Mouse (Mus musculus) right cerebral cortex, postnatal 4 days (tissue): ENCODE data around the gene Gm20388.

Source experiments
- DNase-seq: peaks from one replicate; pipeline ENCODE4 v3.0.0-alpha.2; 2022

Gene Gm20388

DNA sequence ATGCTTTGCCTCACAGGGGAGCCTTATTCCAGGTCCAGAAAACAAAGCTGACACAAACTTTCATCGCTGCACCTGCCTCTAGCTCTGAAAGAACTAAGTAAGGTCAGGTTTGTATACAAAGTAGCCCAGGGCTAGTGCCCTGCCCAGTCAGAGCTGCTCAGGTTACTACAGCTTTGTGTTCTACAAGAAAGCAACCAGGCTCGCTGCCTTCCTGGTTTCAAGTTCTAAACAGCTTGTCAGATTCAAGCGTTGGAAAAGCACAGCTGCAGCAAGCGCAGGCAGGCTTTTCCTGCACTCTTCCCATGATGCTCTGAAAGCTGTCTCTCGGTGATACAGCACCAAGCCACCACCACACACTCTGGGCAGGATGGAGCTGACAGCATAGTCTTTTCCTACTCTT is 4286.2 kb downstream of the Gm20388 start:
- no peak for DNase-seq

DNA sequence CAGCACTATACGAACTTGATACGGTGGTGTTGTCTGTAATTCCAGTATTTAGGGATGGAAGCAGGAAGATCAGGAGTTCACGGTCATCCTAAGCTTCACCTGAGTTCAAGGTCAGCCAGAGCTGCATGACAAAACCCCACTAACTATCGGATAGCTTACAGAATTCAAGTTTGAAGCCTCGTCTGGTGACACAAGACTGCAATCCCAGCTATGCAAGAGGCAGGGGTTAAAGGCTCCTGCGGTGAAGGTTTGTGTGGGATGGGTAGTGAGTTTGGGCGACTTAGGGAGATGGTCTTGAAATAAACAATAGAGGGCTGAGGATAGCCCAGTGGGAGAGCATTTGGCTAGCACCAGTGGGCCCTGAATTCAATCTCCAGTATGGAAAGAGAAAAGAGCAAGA is 4287.6 kb downstream of the Gm20388 start:
- no peak for DNase-seq

DNA sequence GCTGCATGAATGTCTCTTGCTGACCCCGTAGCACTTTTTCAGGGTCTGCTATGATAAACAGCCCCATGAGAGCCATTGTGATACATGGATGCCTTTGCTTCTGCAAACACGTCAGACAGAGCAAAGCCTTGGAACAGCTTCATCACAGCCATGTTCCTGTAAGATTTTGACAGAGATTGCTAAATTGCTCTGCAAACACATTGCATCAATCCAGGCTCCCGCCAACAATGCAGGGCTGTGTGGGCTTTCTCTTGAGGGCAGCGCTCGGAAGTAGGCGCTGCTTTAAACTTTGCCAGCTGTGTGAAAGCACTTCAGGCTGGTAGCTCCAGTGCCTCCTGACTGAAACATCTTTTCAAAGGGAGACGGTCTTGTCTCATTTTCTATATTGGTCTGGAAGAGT is 4289.8 kb downstream of the Gm20388 start:
- DNase-seq = no peak

DNA sequence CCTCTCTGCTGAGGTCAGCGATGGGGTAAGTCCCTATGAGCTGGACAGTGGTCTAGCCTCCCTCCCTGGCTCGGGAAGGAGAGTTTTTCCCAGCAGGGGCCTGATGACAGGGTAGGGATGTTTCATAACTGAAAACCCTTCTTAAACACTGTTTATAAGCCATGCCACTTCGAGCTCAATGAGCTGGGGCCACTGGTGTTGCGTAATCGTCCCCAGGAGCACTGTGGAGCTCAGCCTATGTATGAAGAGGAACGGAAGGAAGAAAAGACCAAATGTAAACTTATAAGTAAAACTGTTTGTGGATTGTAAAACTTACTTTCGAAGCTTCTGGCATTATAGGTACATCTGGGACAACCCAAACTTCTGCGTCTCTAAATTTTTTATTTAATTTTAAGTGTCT is 4291.1 kb downstream of the Gm20388 start:
- no peak for DNase-seq

DNA sequence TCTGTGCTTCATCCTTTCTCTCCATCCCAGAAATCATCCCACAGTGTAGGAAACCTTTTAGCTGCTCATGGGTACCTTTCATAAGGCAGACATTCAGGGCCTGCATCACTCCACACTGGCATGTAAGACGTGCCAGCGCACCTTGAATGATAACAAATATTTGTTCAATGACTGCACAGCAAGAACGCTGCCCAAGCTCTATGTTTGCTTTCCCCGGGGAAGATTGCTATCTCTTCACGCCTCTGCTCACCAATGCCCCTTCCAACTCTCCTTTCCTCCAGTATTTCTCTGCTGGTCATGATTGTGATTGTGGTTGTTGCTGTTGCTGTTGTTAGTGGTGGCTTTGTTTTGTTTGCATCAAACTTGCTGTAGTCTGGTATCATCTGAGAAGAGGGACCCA is 4292.3 kb downstream of the Gm20388 start:
- no peak for DNase-seq

DNA sequence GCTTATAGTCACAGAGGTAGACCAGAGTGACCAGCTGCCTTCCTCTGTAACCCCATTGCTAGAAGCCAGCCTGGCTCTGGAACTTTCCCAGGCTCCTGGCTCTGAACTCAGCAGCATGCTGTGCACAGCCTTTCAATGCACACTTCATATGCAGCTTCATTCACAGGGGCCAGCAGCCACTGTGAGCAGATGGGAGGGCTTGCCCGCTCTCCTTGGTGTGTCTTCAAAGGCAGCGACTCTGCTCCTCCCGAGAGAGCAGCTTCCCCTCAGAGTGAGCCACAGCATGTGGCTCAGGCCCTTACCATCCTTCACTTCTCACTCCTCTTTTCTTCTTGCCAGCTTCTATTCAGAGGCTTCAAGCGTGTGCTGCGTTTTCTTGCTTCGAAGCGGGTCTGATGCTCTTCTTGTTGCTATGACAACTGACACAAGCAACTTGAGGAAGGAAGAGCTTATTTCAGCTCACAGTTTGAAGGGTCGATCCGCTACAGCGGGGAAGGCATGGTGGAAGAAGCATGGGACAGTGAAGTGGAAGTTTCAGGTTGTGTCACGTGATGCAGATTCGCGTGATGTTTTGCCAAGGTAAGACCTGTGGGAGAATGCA is 4293.5 kb downstream of the Gm20388 start:
- no peak for DNase-seq

DNA sequence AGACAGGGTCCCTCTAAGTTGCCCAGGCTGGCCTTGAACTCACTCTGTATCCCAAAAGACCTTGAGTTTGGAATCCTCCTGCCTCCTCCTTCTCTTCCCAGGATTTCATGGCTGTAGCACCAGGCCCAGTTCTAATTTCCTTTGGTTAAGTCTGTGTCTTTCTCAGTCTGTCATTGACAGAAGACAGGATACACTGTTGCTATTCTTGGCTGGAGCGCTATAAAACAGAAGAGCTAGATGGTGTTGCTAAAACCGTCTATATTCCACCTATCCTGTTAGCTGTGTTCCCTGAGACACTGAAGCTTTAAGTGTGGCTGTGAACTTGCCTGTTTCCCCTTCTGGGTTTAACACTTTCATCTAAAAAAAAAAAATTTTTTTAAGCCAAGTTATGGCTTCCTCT is 4301.5 kb downstream of the Gm20388 start:
- DNase-seq = no peak

DNA sequence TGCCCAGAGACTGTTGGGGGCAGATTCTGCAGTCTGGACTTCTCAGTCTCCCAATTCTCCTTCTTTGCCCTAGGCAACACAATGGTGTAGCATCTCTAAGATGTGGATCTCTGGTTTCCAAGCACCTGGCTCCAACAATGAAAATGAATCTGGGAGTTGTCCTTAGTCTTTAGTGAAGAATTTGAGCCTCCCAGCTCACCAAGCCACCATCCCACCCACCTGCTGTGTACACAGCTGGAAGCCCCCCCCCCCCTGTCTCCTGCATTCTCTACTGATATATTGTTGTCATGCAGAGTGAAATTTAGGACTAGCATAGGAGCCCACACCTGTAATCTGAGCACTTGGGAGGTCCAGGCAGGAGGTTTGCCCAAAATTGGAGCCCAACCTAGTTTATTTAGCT is 4306.3 kb downstream of the Gm20388 start:
- no peak for DNase-seq

DNA sequence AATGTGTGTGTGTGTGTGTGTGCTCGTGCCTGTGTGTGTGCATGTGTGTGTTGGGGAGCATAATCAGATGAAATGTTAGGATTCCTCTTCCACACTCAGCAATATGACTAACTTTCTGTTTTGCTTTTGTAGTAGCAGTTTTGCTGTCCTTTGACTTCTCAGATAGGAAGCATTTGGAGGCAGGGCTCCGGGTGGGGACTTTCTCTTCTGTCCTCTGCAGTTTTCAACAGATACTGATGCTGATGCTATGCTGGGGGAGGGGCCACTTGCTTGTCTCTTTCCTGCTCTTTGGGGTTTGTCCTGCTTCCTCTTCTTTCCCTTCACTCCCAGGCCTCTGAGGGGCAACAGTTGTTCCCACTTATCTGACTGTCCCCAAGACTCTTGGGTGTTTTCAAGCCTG is 4319.2 kb downstream of the Gm20388 start:
- no peak for DNase-seq

DNA sequence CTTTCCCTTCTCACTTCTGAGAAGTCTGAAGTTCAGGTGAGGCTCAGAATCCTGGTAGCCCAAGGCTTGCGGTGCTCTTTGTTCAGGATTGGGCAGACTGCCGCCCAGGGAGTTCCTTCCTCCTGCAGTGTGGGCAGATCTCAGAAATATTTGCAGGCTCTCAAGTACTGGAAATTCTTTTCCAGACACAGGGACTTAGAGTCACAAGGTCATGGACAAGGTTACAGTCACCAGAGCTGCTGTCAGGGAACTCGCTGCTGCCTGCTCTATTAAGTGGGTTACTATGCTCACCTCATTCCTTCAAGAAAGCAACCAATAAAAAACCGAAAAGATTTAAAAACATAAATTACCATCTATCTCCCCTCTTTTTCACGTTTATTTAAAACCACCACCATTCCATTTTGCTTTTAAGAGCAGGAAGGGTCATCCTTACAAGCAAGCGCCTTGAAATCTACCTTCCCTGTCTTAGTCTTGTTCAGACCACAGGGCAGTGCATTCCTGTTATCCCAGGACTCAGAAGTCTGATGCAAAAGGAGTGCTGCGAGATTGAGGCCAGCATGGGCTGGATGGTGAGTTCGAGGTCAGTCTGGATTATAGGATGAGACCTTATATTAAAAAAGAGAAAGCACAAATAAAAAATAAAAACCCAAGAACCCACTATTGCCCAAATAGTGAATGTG is 4320.0 kb downstream of the Gm20388 start:
- no peak for DNase-seq

DNA sequence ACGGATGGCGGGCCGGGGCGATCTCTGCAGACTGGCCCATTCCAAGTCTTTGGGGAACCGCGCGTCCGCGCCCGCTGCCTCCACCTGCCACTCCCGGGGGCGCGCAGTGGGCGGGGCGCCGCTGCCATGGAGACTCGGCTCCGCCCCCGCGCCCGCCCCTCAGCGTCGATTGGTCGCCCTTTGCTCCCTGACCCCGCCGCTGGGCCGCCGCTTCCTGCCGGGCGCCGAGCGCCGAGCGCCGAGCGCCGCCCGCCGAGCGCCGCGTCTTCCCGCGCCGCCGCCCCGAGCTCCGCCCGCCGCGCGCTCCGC is 4320.5 kb downstream of the Gm20388 start, which contains the start of gene Galnt2:
Gene Galnt2, plus strand, starts transcription at position 216 of the 309 bp plus-strand sequence.
- DNase-seq = peak; percentile 95

DNA sequence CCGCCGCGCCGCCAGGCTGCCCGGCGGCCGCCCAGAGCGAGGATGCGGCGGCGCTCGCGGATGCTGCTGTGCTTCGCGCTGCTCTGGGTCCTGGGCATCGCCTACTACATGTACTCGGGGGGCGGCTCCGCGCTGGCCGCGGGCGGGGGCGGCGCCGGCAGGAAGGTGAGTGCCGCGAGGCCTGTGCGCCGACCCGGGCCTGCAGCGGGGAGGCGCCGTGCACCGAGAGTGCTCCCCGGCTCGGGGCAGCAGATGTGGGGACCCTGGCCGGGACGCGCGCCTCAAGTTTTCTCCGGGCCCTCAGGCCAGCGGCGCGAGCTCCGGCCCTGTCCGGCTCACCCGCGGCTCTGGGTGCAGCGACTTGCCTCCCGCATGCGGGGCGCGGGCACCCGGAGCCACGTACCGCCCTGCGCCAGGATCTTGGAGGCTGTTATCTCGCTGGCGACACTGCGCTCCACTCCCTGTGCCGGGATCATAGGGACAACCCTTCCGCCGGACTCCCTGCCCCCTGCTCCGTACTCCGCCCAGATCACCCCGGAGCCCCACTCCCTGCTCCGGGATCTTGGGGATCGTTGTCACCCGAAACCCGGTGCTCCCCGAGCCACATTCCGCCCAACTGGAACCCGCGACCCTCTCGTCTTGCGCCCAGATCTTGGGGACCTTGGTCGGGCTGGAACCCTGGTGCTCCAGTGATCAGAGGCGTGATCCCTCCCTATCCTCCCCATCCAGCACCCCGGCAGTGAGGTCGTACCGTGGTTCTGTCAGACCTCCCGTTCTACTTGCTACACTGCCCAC is 4321.0 kb downstream of the Gm20388 start:
- DNase-seq = no peak

DNA sequence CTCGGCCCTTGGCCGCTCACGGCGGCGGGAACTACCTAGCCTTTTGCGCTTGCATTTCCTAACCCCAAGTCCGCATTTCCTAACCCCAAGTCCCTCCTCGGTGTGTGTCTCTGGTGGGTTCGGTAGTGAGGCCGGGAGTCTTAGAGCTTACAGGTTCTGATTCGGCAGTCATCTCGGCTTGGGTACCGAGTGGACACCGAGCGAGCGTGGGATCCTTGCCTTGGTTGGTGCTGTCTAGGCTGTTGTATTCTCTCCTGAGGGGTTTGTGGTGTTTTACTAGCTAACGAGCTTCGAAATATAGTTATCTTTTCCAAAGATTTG is 4321.6 kb downstream of the Gm20388 start:
- no peak for DNase-seq

DNA sequence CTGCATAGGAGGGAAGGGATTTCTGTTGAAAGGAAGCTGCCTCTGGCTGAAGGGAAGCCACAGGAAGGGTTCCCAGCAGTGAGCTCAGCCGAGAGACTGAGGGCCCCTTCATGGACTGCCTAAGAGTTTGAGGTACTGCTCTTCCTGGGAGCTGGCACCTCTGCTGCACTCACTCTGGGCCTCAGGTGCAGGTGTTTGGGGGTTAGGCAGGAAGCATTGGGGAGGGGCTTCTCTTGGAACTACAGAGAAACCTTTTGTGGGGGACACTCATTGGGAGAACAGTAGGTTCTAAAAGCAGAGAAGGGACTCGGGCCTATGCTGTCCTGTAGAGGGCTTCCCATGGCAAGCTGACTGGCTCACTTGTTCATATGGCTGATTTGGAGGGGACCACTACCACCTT is 4323.9 kb downstream of the Gm20388 start:
- no peak for DNase-seq

DNA sequence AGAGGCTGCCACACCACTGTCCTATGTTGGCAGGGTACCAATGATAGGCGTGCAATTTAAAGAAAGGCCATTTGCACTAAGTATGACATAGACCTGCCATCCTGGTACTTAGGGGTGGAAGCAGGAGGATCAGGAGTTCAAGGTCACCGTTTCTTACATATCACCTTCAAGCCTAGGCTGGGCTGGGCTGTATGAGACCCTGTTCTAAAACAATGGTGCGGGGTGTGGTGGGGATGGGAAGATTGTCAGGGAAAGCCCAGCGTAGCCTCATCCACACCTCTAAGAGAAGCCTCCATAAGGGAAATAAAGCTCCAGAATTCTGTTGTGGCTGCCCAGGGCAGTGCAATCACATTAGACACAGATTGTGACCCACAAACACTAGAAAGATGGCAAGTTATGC is 4324.9 kb downstream of the Gm20388 start:
- DNase-seq = no peak

DNA sequence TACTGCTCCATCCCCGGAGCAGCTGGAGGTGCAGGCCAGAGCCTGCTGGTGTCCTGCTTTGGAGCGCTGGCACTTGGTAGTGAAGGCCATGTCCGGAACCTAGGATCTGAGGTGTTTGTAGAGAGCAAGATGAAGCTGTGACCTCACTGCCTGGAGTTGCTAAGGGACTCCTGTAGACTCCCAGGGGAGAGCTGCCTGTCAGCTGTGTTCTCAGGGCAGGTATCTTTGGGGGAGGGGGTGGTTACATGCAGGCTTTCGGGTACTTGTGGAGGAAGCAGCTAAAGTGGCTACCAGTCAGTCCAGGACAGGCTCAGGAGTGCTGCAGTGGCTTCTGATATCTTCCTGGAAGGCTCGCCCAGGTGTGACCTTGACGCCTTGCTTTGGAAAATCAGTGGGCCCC is 4328.7 kb downstream of the Gm20388 start:
- DNase-seq = no peak

DNA sequence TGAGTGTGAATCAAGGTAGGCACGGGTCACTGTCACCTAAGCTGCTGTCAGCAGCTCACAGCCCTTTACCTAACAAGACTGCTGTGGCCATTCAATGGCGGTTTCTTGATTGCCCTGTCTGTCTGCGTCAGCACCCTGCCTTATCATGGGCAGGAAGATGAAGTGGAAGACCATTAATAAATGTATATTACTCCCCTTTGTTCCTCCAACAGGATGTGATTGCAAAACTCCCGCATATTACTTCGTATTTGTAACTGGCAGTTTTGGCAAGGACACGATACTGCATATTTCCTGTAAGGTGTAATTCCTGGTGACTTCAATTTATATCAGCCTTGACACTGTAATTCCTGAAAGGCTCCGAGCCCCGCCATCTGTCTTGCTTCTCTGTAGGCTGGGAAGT is 4330.3 kb downstream of the Gm20388 start:
- no peak for DNase-seq

DNA sequence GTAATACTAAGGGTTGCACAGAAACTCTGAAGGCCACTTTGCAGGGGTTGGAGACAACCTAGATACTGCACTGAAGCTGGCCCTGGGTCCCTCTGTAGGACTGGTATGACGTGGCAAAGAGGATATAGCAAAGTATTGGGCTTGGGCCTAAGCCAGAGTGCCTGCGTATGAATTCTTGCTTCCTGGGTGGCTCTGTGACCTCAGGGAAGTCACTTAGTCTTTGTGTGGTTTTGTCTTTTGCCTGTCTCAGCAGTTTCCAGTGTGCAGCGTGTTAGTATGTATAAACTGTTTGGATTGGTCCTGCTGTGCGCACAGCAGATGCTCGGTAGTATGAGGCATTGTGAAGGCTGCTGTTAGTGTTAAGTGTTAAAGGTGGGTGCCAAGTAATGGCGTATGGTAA is 4331.6 kb downstream of the Gm20388 start:
- DNase-seq = no peak

DNA sequence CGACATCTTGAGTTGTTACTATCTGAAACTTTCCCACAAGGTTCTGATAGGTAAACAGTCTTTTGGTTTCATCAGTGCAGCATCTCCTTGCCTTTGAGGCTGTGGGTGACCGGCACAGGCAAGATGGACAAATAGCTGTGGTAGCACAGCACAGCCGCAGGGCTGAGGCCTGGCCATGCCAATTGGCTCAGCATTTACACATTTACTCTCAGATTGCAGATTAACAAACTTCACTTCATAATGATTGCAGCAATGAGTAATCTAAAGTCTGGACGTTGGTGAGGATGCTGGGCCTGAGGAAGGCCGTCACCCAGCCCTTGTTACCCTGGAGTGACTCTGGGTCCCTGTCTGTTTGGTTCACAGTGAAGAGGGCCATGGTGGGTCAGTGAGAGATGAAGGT is 4332.3 kb downstream of the Gm20388 start:
- no peak for DNase-seq

DNA sequence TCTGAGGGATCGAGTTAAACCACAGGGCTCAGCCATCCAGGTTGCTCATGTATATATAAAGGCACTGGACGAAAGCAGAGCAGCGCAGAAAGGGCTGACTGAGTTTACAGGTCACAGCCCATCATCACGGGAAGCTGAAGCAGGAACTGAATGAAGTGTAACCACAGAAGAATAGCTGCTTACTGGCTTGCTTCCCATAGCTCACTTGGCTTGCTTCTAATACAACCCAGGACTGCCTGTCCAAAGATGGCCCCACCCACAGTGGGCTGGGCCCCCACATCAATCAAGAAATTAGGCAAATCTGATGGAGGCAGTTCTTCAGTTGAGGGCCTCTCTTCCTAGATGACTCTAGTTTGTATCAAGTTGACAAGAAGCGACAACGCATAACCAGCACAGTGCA is 4336.9 kb downstream of the Gm20388 start:
- DNase-seq = no peak

DNA sequence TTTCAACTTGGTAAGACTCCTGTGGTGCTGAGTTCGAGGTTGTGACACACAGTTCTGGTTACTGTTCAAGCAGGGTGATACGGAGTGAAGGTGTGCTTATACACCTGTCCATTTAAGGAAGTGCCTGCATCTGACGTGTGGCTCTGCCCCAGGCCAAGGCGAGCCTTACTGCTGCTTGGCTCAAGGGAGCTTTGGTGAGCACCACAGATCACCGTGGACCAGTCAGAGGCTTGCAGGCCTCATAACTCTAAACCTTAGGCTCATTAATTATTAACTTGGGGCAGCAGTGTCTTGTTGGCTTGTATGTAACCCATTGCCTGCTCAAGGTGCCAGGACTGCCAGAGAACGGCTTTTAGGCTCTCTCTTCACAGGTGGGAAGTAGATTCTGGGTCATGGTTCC is 4338.0 kb downstream of the Gm20388 start:
- DNase-seq = no peak

DNA sequence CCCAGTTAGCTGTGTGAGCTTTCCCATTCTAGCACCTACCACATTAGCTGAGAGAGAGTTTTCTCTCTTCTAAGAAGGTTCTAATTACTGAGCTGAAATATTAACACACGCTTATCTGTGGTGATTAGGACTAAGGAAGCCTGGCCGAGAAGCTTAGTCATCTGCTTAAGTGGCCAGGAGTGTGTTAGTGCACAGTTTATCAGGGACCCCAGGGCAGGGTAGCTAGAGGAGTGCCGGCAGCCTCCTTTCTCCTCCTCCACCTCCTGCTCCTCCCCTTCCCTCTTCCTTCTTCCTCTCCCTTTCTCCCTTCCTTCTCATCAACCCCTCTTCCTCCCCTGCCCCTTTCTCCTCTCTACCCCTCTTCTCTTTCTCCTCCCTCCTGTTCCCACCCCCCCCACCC is 4339.6 kb downstream of the Gm20388 start:
- DNase-seq = no peak

DNA sequence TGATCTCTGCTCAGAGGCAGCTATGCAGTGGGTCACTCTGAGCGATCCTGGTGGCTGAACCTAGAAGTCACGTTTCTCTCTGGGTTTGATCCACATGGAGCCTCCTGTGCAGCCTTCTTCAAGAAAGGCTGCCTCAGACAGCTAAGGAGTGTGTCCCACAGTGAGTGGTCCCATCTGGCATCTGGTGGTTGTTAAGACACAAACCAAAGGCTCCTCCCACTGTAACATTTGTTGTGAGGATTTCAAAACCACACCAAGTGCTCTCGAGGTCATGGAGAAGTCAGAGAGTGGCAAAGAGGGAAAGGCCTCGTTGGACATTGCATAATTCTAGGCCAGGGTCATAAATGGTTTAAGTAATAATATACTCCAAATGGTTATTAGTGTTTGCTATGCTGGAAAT is 4340.1 kb downstream of the Gm20388 start:
- DNase-seq = no peak

DNA sequence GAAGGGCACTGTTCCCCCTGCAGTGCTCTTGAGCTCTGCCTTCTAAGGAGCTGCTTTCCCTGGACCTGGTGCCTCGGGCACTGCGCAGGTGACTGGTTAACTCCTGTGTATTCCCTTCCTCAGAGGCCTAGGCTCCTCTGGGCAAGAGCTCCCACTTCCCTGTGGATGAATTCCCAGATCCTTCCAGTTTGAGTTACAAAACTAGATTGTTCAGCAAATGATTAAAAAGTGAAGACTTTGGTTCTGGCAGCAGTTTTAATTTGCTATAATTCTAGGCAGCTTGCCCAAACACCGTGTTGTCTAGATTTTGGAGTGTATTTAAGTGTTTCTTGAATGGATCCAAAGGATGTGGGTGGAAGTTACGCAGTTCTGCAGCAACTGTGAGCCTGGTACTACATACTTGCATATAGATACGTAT is 4341.9 kb downstream of the Gm20388 start:
- no peak for DNase-seq

DNA sequence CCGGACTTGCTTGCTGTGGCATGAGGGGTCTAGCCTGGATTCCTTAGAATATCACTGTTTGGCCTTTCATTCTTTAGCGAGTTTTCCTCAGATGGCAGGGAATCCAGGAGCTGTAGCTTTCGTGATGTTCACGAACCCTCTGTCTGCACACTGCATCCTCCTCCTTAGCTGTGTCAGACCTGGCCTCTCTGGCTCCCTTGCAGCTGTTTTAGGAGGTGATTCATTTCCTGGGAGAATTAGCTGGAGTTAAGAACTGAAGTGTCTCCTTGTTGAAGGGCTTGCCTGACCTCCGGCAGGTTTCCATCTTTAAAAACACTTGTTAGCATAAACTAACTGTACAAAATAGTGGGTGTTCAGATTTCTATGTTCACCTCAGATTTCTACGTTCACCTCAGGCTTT is 4343.3 kb downstream of the Gm20388 start:
- DNase-seq = no peak
